Mouse (Mus musculus): ENCODE results near the gene Svop. TPM values are rescaled to one million over a fixed set of nuclear protein-coding genes. Genes with fewer than 3 reads are reported as not detected.

Gene Svop
- polyA plus RNA-seq (2015; fragmentation: Nextera tagmentation; extraction: Ambion mirVana): not detected in 2 replicates

DNA sequence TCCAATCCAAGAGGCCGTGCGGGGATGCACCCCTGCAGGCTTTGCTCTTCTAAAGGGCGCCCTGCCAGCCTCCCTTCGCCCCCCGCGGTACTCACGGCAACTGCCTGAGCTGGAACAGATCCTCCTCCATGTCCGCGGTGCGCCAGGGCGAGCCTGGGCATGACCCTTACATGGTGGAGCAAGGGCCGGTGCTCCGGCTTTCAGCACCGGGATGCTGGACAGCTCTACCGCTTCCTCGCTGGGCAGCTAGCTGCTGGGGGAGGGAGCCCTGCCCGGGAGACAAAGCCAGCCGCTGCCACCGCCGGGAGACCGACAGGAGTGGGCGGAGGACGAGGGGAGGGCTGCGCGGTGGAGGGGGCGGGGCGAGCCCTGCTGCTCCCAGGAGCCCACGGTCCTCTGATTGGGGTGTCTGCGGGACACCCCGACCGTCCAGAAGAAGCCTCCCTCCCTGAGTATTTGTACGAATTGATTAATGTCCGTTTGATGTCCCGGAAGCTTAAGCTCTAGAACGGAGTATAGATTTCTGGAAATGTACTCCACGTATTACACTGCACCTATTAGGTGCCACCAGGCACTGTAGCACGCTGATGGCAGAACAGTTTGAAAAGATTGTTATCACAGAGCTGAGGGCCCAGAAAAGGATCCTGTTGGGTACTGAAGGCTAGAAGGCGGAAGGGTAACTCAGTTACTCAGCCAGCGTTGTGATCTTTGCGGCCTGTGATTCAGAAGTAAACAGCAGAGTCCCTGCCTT, at the start of gene Svop:
TSS of gene Svop (minus strand) at position 514 of the 751 bp plus-strand sequence.
- Histone ChIP-seq H3K36me3 (replicated peaks; ENCODE audit: insufficient read depth, low read length) (no peaks in the 10 kb centered on the region), H3K4me2 (ENCODE audit: low read depth, low read length) (peak within 1 kb of the TSS; percentile 28; the same call in 1 of the 2 replicates), H3K27me3 (ENCODE audit: insufficient read depth, low read length) (0 out of 2 replicates have a peak, but pooled peaks cover 2% of the 10 kb centered on the region), H3K4me3 (ENCODE audit: low read depth, low read length) (no peak within 1 kb of the TSS), H3K9me3 (ENCODE audit: low read length) (no peaks in the 10 kb centered on the region), H3K27ac (ENCODE audit: low read depth) (no peak within 1 kb of the TSS), H3K9ac (replicated peaks) (no peak within 1 kb of the TSS), H3K4me1 (ENCODE audit: insufficient read depth) (peaks cover 3% of the 10 kb centered on the region; the same call in 1 of the 2 replicates)
- 4% methylated on average over 40 of the region's 40 CpGs for WGBS (ENCODE audit: insufficient replicate concordance)
- DNase-seq: peak; percentile 80
- TF ChIP-seq CTCF (IDR thresholded peaks at IDR 0.05; ENCODE audit: low read depth): no peak
- TF ChIP-seq EP300 (IDR thresholded peaks at IDR 0.05; ENCODE audit: low read depth): no peak
- ATAC-seq: peak; percentile 49; the same call in 1 of the 2 replicates

DNA sequence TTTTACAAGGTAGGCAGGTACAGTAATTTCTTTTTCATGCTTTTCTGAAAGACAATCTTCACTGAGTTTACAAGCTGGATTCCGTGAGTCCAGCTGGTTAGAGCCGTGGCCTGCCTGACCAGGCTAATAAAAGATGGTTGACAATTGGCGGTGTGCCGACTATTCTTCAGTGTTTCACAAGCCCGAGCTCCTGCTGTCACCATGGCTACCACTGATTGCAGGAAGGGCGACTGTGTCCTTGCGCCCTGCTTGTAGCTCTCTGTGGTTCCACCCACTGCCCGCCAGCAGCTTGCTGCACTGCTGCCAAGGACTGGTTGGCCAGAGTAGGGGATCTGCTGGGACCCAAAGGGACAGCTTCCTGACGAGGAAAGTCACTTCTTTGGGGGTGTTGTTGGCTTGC, 47.8 kb upstream of the Svop start:
- H3K9me3 ChIP-seq (ENCODE audit: low read length): no peaks in the 10 kb centered on the region
- peak; percentile 80 for DNase-seq
- H3K4me3 ChIP-seq (ENCODE audit: low read depth, low read length): no peak overlapping the region
- no peak overlapping the region for H3K9ac ChIP-seq (replicated peaks)
- ATAC-seq: peak; percentile 85
- peaks cover 10% of the 10 kb centered on the region for H3K4me1 ChIP-seq (ENCODE audit: insufficient read depth)
- TF ChIP-seq CTCF (IDR thresholded peaks at IDR 0.05; ENCODE audit: low read depth): no peak
- TF ChIP-seq EP300 (IDR thresholded peaks at IDR 0.05; ENCODE audit: low read depth): no peak
- H3K27ac ChIP-seq (ENCODE audit: low read depth): peak overlapping the region; percentile 34; the same call in 1 of the 2 replicates
- WGBS (ENCODE audit: insufficient replicate concordance): 53% methylated on average over 9 of the region's 9 CpGs
- H3K27me3 ChIP-seq (ENCODE audit: insufficient read depth, low read length): no peaks in the 10 kb centered on the region
- H3K4me2 ChIP-seq (ENCODE audit: low read depth, low read length): no peak overlapping the region
- peaks cover 2% of the 10 kb centered on the region; the same call in 1 of the 2 replicates for H3K36me3 ChIP-seq (replicated peaks; ENCODE audit: insufficient read depth, low read length)

DNA sequence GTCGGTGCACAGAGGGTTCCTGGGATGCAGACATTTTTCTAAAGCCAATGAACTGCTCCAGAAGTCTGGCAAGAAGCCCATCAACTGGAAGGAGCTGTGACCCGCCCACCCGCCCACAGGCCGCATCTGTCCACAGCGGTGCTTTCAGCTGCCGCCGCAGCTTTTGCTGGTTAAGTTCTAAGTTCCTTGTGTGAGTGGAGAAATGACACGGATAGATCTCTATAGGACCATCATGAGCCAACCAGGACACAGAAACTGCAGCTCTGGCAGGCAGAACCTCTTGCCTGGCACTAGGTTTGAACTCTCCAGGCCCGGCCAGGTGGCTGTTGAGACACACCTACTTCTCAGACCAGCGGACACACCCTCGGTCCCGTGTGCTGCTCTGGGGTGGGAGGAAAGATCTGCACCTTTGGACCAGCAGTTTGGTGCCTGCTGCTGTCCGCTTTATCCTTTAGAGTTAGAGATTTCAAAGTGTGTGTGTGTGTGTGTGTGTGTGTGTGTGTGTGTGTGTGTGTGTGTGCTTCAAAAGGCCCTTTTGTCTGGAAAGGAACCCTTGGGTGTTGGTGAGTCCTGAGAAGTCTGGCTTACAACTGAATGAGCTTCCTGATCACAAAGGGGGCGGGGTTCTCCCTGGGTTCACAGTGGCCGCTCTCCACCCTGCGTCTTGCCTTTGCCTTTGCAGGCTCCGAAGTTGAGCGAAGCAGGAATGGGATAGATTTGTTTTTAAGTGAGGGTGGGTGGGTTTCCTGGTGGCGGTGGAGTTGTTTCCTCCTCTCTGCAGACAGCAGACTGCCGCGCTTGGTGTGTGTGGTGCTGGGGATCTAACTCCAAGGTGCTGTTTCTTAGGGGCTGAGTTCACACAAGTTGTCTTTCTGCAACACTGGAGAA, 47.2 kb upstream of the Svop start:
- no peak for ATAC-seq
- Histone ChIP-seq H3K4me1 (ENCODE audit: insufficient read depth) (peaks cover 15% of the 10 kb centered on the region), H3K9ac (replicated peaks) (no peak overlapping the region), H3K4me2 (ENCODE audit: low read depth, low read length) (no peak overlapping the region), H3K4me3 (ENCODE audit: low read depth, low read length) (no peak overlapping the region), H3K36me3 (replicated peaks; ENCODE audit: insufficient read depth, low read length) (peaks cover 2% of the 10 kb centered on the region; the same call in 1 of the 2 replicates), H3K27ac (ENCODE audit: low read depth) (peak overlapping the region; percentile 34; the same call in 1 of the 2 replicates), H3K9me3 (ENCODE audit: low read length) (no peaks in the 10 kb centered on the region), H3K27me3 (ENCODE audit: insufficient read depth, low read length) (no peaks in the 10 kb centered on the region)
- 78% methylated on average over 21 of the region's 21 CpGs for WGBS (ENCODE audit: insufficient replicate concordance)
- no peak for DNase-seq
- TF ChIP-seq CTCF (IDR thresholded peaks at IDR 0.05; ENCODE audit: low read depth) (no peak), EP300 (IDR thresholded peaks at IDR 0.05; ENCODE audit: low read depth) (no peak)

DNA sequence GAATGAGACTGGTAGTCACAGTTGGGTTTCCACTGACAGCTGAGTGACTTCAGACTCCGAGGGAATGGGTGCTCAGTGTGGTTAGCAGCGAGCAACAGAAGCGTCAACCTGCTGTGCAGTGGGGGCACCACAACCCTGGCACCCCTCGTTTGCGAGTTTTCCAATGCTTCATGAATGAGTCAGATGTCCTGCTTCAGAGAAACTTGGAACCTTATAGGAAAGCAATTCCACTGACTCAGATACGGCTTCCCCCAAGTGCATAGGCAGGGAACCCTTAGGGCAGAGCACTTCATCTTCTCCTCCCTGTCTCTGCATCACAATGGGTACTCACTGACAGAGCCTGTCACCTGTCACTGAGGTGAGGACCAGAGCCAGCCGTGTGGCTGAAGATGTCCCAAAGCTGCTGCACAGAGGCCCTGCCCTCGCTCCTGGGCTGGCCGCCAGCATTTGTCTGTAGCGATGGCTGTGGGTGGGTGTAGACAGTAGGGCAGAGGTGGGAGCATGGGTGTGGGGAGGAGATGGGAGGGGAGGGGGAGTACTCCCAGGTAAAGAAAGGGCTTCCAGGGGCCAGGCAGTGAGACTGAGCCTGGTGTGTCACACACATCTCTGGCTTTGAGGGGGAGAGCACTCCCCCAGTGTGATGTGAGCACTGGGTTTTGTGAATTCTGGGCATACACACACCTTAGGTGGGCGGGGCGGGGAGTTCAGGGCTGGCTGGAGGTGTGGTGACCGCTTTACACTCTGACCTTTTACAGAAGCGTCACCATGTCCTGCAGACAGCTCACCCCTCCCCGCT, 46.3 kb upstream of the Svop start:
- H3K27ac ChIP-seq (ENCODE audit: low read depth): no peak overlapping the region
- H3K36me3 ChIP-seq (replicated peaks; ENCODE audit: insufficient read depth, low read length): peaks cover 2% of the 10 kb centered on the region; the same call in 1 of the 2 replicates
- DNase-seq (no peak), ATAC-seq (no peak)
- no peak overlapping the region for H3K9ac ChIP-seq (replicated peaks)
- TF ChIP-seq EP300 (IDR thresholded peaks at IDR 0.05; ENCODE audit: low read depth): no peak
- no peak for TF ChIP-seq CTCF (IDR thresholded peaks at IDR 0.05; ENCODE audit: low read depth)
- H3K4me1 ChIP-seq (ENCODE audit: insufficient read depth): peaks cover 16% of the 10 kb centered on the region
- no peaks in the 10 kb centered on the region for H3K27me3 ChIP-seq (ENCODE audit: insufficient read depth, low read length)
- 80% methylated on average over 15 of the region's 15 CpGs for WGBS (ENCODE audit: insufficient replicate concordance)
- H3K4me2 ChIP-seq (ENCODE audit: low read depth, low read length): no peak overlapping the region
- H3K9me3 ChIP-seq (ENCODE audit: low read length): no peaks in the 10 kb centered on the region
- no peak overlapping the region for H3K4me3 ChIP-seq (ENCODE audit: low read depth, low read length)

- 89% methylated on average over 10 of the region's 10 CpGs for WGBS (ENCODE audit: insufficient replicate concordance)
- DNase-seq: no peak
- no peak overlapping the region for H3K9ac ChIP-seq (replicated peaks)
- no peak for ATAC-seq
- peaks cover 29% of the 10 kb centered on the region for H3K4me1 ChIP-seq (ENCODE audit: insufficient read depth)
- H3K4me3 ChIP-seq (ENCODE audit: low read depth, low read length): no peak overlapping the region
- H3K27ac ChIP-seq (ENCODE audit: low read depth): no peak overlapping the region
- H3K4me2 ChIP-seq (ENCODE audit: low read depth, low read length): no peak overlapping the region
- no peaks in the 10 kb centered on the region for H3K9me3 ChIP-seq (ENCODE audit: low read length)
- TF ChIP-seq CTCF (IDR thresholded peaks at IDR 0.05; ENCODE audit: low read depth) (no peak), EP300 (IDR thresholded peaks at IDR 0.05; ENCODE audit: low read depth) (no peak)
- H3K27me3 ChIP-seq (ENCODE audit: insufficient read depth, low read length): no peaks in the 10 kb centered on the region
- peaks cover 2% of the 10 kb centered on the region; the same call in 1 of the 2 replicates for H3K36me3 ChIP-seq (replicated peaks; ENCODE audit: insufficient read depth, low read length)
These were observed 44.1 kb upstream of the Svop start for GRCm38 (mm10) chr5:114135516-114135915.
